Mouse (Mus musculus) CH12.LX (cell line): ENCODE data around the gene Rpp14. TPM values are rescaled to one million over a fixed set of nuclear protein-coding genes. Genes with fewer than 3 reads are reported as not detected.

Experiments used
- DNase-seq: peaks from one replicate; pipeline ENCODE4 v3.0.0-alpha.2; 2013; ENCODE audit errors: extremely low read depth
- H3K27ac ChIP-seq: 2 replicates; pipeline ENCODE4 v1.5.1; 2012; ENCODE audit warnings: low read depth, mild to moderate bottlenecking, control low read depth, moderate library complexity; ENCODE audit not compliant: insufficient read depth
- H3K27me3 ChIP-seq: replicated peaks from 2 replicates; pipeline ENCODE3; 2012; ENCODE audit warnings: inconsistent platforms
- H3K36me3 ChIP-seq, 2 experiments: replicated peaks in 1 of 2; 2 replicates each; pipeline versions ENCODE3 to v1.6.1; 2012; ENCODE audit warnings: inconsistent platforms in 1 of 2, low read length in 1 of 2, mild to moderate bottlenecking in 1 of 2, mixed read lengths in 1 of 2, moderate library complexity in 1 of 2; ENCODE audit not compliant: control insufficient read depth in 1 of 2, insufficient read depth in 1 of 2
- H3K4me1 ChIP-seq, 2 experiments: 2 replicates each; pipeline ENCODE4 v1.6.1; 2012; ENCODE audit warnings: inconsistent platforms in 1 of 2, moderate library complexity in 1 of 2; ENCODE audit not compliant: insufficient read depth in 2 of 2, control insufficient read depth in 1 of 2
- H3K4me2 ChIP-seq: 2 replicates; pipeline ENCODE4 v1.6.1; 2012; ENCODE audit warnings: low read depth, mild to moderate bottlenecking, control low read depth; ENCODE audit not compliant: poor library complexity, insufficient read depth, severe bottlenecking
- H3K4me3 ChIP-seq, 3 experiments: fragments of 150-350 bp in 1 of 3; sonication (generic) in 1 of 3; replicated peaks in 1 of 3; 2 replicates each; pipeline versions ENCODE3 to v1.5.1; 2011 to 2012; ENCODE audit warnings: low read depth in 2 of 3, low read length in 2 of 3, mild to moderate bottlenecking in 2 of 3, moderate library complexity in 2 of 3, control low read depth in 1 of 3, improper control_type of control experiment in 1 of 3, inconsistent platforms in 1 of 3, mixed read lengths in 1 of 3; ENCODE audit not compliant: poor library complexity in 1 of 3
- H3K79me2 ChIP-seq: replicated peaks from 2 replicates; pipeline ENCODE4 v1.6.1; 2012; ENCODE audit warnings: mild to moderate bottlenecking, moderate library complexity; ENCODE audit not compliant: control insufficient read depth, poor library complexity, insufficient read depth, severe bottlenecking; ENCODE audit errors: extremely low read depth
- H3K9ac ChIP-seq: 2 replicates; pipeline ENCODE4 v1.6.1; 2012; ENCODE audit warnings: low read depth, mild to moderate bottlenecking, control low read depth, moderate library complexity; ENCODE audit not compliant: insufficient read depth
- H3K9me3 ChIP-seq: replicated peaks from 2 replicates; pipeline ENCODE3; 2012; ENCODE audit warnings: low read length, inconsistent platforms, mixed read lengths
- BHLHE40 ChIP-seq: IDR thresholded peaks from 2 replicates; pipeline ENCODE4 v1.6.1; 2011; ENCODE audit warnings: mild to moderate bottlenecking, low read depth, low read length, improper control_type of control experiment
- CTCF ChIP-seq, 2 experiments: IDR thresholded peaks in 1 of 2; conservative IDR thresholded peaks in 1 of 2; 2 replicates each; pipeline ENCODE4 v1.5.1; 2011 to 2012; ENCODE audit warnings: low read depth in 2 of 2, low read length in 2 of 2, improper control_type of control experiment in 1 of 2, inconsistent platforms in 1 of 2, mild to moderate bottlenecking in 1 of 2, moderate library complexity in 1 of 2
- E2F4 ChIP-seq: IDR thresholded peaks from 2 replicates; pipeline ENCODE4 v1.6.1; 2011; ENCODE audit warnings: low read depth, low read length, improper control_type of control experiment; ENCODE audit not compliant: insufficient replicate concordance
- ELF1 ChIP-seq: IDR thresholded peaks from 2 replicates; pipeline ENCODE4 v1.6.1; 2014; ENCODE audit warnings: low read depth, mild to moderate bottlenecking, inconsistent platforms, low read length, improper control_type of control experiment
- EP300 ChIP-seq: IDR thresholded peaks from 2 replicates; pipeline ENCODE4 v1.6.1; 2011; ENCODE audit warnings: low read length, improper control_type of control experiment
- ETS1 ChIP-seq: conservative IDR thresholded peaks from 2 replicates; pipeline ENCODE4 v1.6.1; 2012; ENCODE audit warnings: low read depth, mild to moderate bottlenecking, inconsistent platforms, low read length, improper control_type of control experiment, moderate library complexity
- GABPA ChIP-seq: IDR thresholded peaks from 2 replicates; pipeline ENCODE4 v1.6.1; 2012; ENCODE audit warnings: low read depth, low read length, improper control_type of control experiment, inconsistent platforms; ENCODE audit not compliant: insufficient replicate concordance
- IRF4 ChIP-seq: IDR thresholded peaks from 2 replicates; pipeline ENCODE4 v1.6.1; 2014; ENCODE audit warnings: low read depth, mild to moderate bottlenecking, inconsistent platforms, low read length, improper control_type of control experiment
- JUN ChIP-seq: IDR thresholded peaks from 2 replicates; pipeline ENCODE4 v1.6.1; 2011; ENCODE audit warnings: low read depth, mild to moderate bottlenecking, low read length, improper control_type of control experiment, moderate library complexity; ENCODE audit not compliant: insufficient read depth
- JUND ChIP-seq: conservative IDR thresholded peaks from 2 replicates; pipeline ENCODE4 v1.6.1; 2011; ENCODE audit warnings: low read depth, low read length, improper control_type of control experiment
- MAX ChIP-seq: IDR thresholded peaks from 2 replicates; pipeline ENCODE4 v1.6.1; 2011; ENCODE audit warnings: low read length, improper control_type of control experiment
- MAZ ChIP-seq: IDR thresholded peaks from 2 replicates; pipeline ENCODE4 v1.6.1; 2012; ENCODE audit warnings: low read depth, mild to moderate bottlenecking, inconsistent platforms, low read length, improper control_type of control experiment, moderate library complexity
- MEF2A ChIP-seq: IDR thresholded peaks from 2 replicates; pipeline ENCODE4 v1.6.1; 2014; ENCODE audit warnings: low read depth, mild to moderate bottlenecking, inconsistent platforms, low read length, improper control_type of control experiment, borderline replicate concordance
- MXI1 ChIP-seq: IDR thresholded peaks from 2 replicates; pipeline ENCODE4 v1.6.1; 2011; ENCODE audit warnings: mild to moderate bottlenecking, low read depth, low read length, improper control_type of control experiment
- NRF1 ChIP-seq: IDR thresholded peaks from 2 replicates; pipeline ENCODE4 v1.6.1; 2014; ENCODE audit warnings: low read depth, mild to moderate bottlenecking, inconsistent platforms, low read length, improper control_type of control experiment, moderate library complexity
- PAX5 ChIP-seq: IDR thresholded peaks from 2 replicates; pipeline ENCODE4 v1.6.1; 2012; ENCODE audit warnings: low read length, inconsistent platforms, mixed read lengths
- POLR2A ChIP-seq: IDR thresholded peaks from 2 replicates; pipeline ENCODE4 v1.6.1; 2011; ENCODE audit warnings: low read depth, mild to moderate bottlenecking, improper control_type of control experiment, low read length
- RAD21 ChIP-seq: IDR thresholded peaks from 2 replicates; pipeline ENCODE4 v1.6.1; 2011; ENCODE audit warnings: low read depth, mild to moderate bottlenecking, low read length, improper control_type of control experiment, moderate library complexity
- SIN3A ChIP-seq: IDR thresholded peaks from 2 replicates; pipeline ENCODE4 v1.6.1; 2012; ENCODE audit warnings: low read length, improper control_type of control experiment, inconsistent platforms
- SMC3 ChIP-seq: IDR thresholded peaks from 2 replicates; pipeline ENCODE4 v1.6.1; 2011; ENCODE audit warnings: low read depth, low read length, improper control_type of control experiment
- TBP ChIP-seq: conservative IDR thresholded peaks from 2 replicates; pipeline ENCODE4 v1.6.1; 2011; ENCODE audit warnings: low read depth, low read length, improper control_type of control experiment
- TCF12 ChIP-seq: IDR thresholded peaks from 2 replicates; pipeline ENCODE4 v1.6.1; 2014; ENCODE audit warnings: low read depth, mild to moderate bottlenecking, inconsistent platforms, low read length, improper control_type of control experiment
- UBTF ChIP-seq: IDR thresholded peaks from 2 replicates; pipeline ENCODE4 v1.6.1; 2012; ENCODE audit warnings: low read depth, mild to moderate bottlenecking, inconsistent platforms, low read length, improper control_type of control experiment, moderate library complexity
- USF1 ChIP-seq: IDR thresholded peaks from 2 replicates; pipeline ENCODE4 v1.6.1; 2014; ENCODE audit warnings: low read depth, mild to moderate bottlenecking, inconsistent platforms, low read length, improper control_type of control experiment
- ZKSCAN1 ChIP-seq: IDR thresholded peaks from 2 replicates; pipeline ENCODE4 v1.6.1; 2012; ENCODE audit warnings: low read depth, inconsistent platforms, low read length, improper control_type of control experiment, borderline replicate concordance
- dilution Hi-C: fragments of 300-500 bp; cut with MboI; formaldehyde crosslinking; loops from 2 replicates; pipeline ENCODE4 v1.14.3; 2020; ENCODE audit warnings: low sequenced_read_pairs; ENCODE audit not compliant: extremely low pct_unique_long_range_greater_than_20kb, extremely low pct_ligation_motif_present
- in situ Hi-C: fragments of 300-500 bp; cut with MboI; formaldehyde crosslinking; loops from 3 replicates; pipeline ENCODE4 v1.14.3; 2019; ENCODE audit warnings: low sequenced_read_pairs, low pct_ligation_motif_present, low pct_unique_long_range_greater_than_20kb, mixed read lengths
- polyA plus RNA-seq: library from polyadenylated mRNA; unstranded; fragments of >175 nt; gene quantifications from 2 replicates; pipeline ENCODE4 v1.2.1, GENCODE M21; 2012; ENCODE audit warnings: low read depth; ENCODE audit not compliant: insufficient read length
- total RNA-seq, 2 experiments: library from RNA; depleted of rRNA; stranded (reverse); fragments of 300-350 nt in 1 of 2; fragments of >200 nt in 1 of 2; gene quantifications; 2 replicates each; pipeline ENCODE4 v1.2.3; 2012 to 2014

Gene Rpp14
- total and polyA plus RNA-seq, 3 experiments: 32.4 to 140 (median 101) TPM

DNA sequence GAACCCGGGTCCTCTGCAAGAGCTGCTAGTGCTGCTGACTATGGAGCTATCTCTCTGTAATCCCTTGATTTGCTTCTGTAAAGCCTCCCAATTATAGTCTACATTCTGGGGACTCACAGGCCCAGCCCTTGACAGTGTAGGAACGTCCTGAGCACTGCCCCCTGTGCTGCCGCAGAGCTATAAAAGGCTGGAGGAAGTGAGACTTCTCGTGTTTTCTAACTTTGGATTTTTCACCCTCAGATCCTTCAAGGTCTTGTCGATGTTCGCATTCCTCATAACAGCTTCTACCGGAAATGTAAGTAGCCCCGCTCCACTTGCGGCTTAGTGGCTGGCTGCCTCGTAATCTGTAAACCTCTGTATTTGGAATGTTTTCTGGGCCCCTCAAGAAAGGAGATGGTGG lies 30.8 kb upstream of the Rpp14 start:
- Histone ChIP-seq H3K9ac (peak overlapping the region; percentile 38), H3K27ac (peak overlapping the region; percentile 62; the same call in 1 of the 2 replicates), H3K79me2 (0 out of 2 replicates have a peak, but pooled peaks cover 3% of the 10 kb centered on the region), H3K4me3 (peak overlapping the region in 1 of 3 experiments; percentile 33), H3K4me2 (peak overlapping the region; percentile 88), H3K4me1 (peaks cover 20 to 62% of the 10 kb centered on the region in 2 experiments), H3K9me3 (no peaks in the 10 kb centered on the region), H3K27me3 (no peaks in the 10 kb centered on the region), H3K36me3 (peaks cover 41 to 63% of the 10 kb centered on the region in 2 experiments)
- TF ChIP-seq JUND: no peak
- peak; percentile 9; the same call in 1 of the 2 replicates for TF ChIP-seq MAX
- peak; percentile 39; the same call in 1 of the 2 replicates for TF ChIP-seq ELF1
- peak; percentile 65 for TF ChIP-seq SIN3A
- 0 out of 4 replicates have a peak, but pooled peaks of 1 of the 2 experiments have one; percentile 4 for TF ChIP-seq CTCF (conservative IDR thresholded peaks at IDR 0.05 in 1 of 2, IDR thresholded peaks at IDR 0.05 in 1 of 2; ENCODE audit: low read depth in 2 of 2, low read length in 2 of 2)
- TF ChIP-seq RAD21: no peak
- TF ChIP-seq GABPA: no peak
- TF ChIP-seq TBP: peak; percentile 78; the same call in 1 of the 2 replicates
- TF ChIP-seq MAZ: 0 out of 2 replicates have a peak, but pooled peaks have one; percentile 29
- TF ChIP-seq JUN: 0 out of 2 replicates have a peak, but pooled peaks have one; percentile 8
- TF ChIP-seq NRF1: no peak
- peak; percentile 39; the same call in 1 of the 2 replicates for TF ChIP-seq POLR2A
- no peak for TF ChIP-seq PAX5
- TF ChIP-seq MEF2A: peak; percentile 97
- TF ChIP-seq BHLHE40: peak; percentile 86
- 0 out of 2 replicates have a peak, but pooled peaks have one; percentile 35 for TF ChIP-seq MXI1
- TF ChIP-seq ETS1: peak; percentile 73
- peak; percentile 90 for TF ChIP-seq IRF4
- peak; percentile 88 for TF ChIP-seq EP300
- 0 out of 2 replicates have a peak, but pooled peaks have one; percentile 30 for TF ChIP-seq TCF12
- dilution Hi-C loops (no loop called here), in situ Hi-C loops (no loop called here)
- peak; percentile 83 for DNase-seq

- TF ChIP-seq MAZ (no peak), UBTF (no peak), CTCF (conservative IDR thresholded peaks at IDR 0.05 in 1 of 2, IDR thresholded peaks at IDR 0.05 in 1 of 2; ENCODE audit: low read depth in 2 of 2, low read length in 2 of 2) (no peak), EP300 (no peak), NRF1 (no peak), ZKSCAN1 (no peak), SMC3 (no peak), JUND (no peak), E2F4 (no peak), PAX5 (no peak), USF1 (no peak), MXI1 (no peak)
- Histone ChIP-seq H3K9me3 (no peaks in the 10 kb centered on the region), H3K27me3 (no peaks in the 10 kb centered on the region), H3K4me2 (no peak overlapping the region), H3K27ac (no peak overlapping the region), H3K79me2 (0 out of 2 replicates have a peak, but pooled peaks cover 3% of the 10 kb centered on the region), H3K36me3 (peaks cover 44 to 78% of the 10 kb centered on the region in 2 experiments), H3K9ac (no peak overlapping the region), H3K4me1 (peaks cover 14 to 43% of the 10 kb centered on the region in 2 experiments), H3K4me3 (no peak overlapping the region)
- DNase-seq: no peak
- dilution Hi-C loops (no loop called here), in situ Hi-C loops (no loop called here)
These were observed 28.3 kb upstream of the Rpp14 start for GRCm38 (mm10) chr14:8051869-8052268.
